Mouse (Mus musculus) spleen, adult 2 months (tissue): ENCODE measurements around the gene Sult6b2.

Source experiments
- CTCF ChIP-seq: fragments of 200-500 bp; IDR thresholded peaks from 2 replicates; pipeline ENCODE4 v1.5.1; 2011; ENCODE audit warnings: mild to moderate bottlenecking, inconsistent platforms; ENCODE audit not compliant: insufficient read depth, insufficient read length, insufficient replicate concordance; ENCODE audit errors: extremely low read depth
- POLR2A ChIP-seq: fragments of 200-500 bp; IDR thresholded peaks from 2 replicates; pipeline ENCODE4 v1.6.1; 2011; ENCODE audit warnings: low read depth, low read length, inconsistent platforms

DNA sequence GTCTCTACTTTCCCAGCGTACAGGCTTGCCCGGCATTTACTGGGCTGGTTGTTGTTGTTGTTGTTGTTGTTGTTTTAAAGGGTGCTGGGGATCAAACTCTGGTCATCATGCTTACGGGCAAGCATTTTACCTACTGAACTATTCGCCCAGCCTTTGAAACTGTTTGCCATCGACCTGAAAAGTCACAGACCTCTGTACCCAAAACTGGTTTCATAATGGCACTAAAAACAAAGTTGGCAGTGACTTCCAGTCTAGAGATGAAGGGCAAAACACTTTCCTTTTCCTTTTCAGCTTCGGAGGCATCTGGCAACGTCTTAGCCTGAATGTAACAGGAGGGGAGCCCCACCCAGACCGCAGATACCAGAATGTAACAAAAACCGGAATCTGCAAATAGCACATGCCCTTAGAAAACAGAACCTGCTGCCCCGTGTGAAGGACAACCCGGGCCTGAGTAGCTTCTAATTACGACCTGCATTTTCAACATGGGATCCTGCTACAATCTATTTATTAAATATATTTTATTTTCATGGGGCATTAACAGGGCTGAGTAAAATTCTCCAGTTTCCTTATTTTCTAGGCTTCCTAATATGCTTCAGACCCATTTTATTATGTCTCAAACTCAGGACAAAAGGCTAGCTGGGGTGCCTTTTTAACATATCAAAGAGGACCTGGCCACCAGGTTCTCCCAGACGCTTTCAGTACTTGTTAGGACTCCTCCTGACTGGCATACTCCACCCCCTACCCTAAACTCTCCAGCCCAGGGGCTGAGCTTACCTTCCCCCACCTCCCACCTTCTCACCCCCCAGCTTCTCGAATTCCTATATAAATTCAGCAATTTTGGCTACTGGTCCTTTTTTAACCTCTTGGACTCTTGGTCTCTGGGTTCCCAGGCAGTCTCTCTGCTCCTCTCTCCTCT is 51.7 kb downstream of the Sult6b2 start:
- TF ChIP-seq CTCF (no peak), POLR2A (no peak)
